Mouse (Mus musculus) megakaryocyte, embryonic 14.5 days (primary cell): Measurements from ENCODE around the gene Fbxl20. TPM values are rescaled to one million over a fixed set of nuclear protein-coding genes. Genes with fewer than 3 reads are reported as not detected.
A peak's percentile ranks its signal among the peaks of the same experiment; 100 is the strongest.

Experiments used
- H3K27me3 ChIP-seq: replicated peaks from 2 replicates; pipeline ENCODE3; 2012; ENCODE audit warnings: inconsistent platforms
- H3K36me3 ChIP-seq: replicated peaks from 2 replicates; pipeline ENCODE3; 2012; ENCODE audit warnings: low read length, inconsistent platforms, mixed read lengths
- H3K4me1 ChIP-seq: 2 replicates; pipeline ENCODE4 v1.6.1; 2012; ENCODE audit warnings: inconsistent platforms
- H3K4me3 ChIP-seq: replicated peaks from 2 replicates; pipeline ENCODE3; 2012; ENCODE audit warnings: moderate library complexity, mild to moderate bottlenecking, inconsistent platforms
- H3K9me3 ChIP-seq: 2 replicates; pipeline ENCODE4 v1.6.1; 2012; ENCODE audit warnings: inconsistent platforms
- FLI1 ChIP-seq: IDR thresholded peaks from 2 replicates; pipeline ENCODE4 v1.6.1; 2012; ENCODE audit warnings: low read length, inconsistent platforms, mixed read lengths
- GATA1 ChIP-seq: IDR thresholded peaks from 3 replicates; pipeline ENCODE4 v1.6.1; 2012; ENCODE audit warnings: mixed read lengths, low read length, inconsistent platforms, borderline replicate concordance
- polyA plus RNA-seq: library from polyadenylated mRNA; stranded (reverse); fragments of >175 nt; gene quantifications from 2 replicates; pipeline ENCODE4 v1.2.3, GENCODE M21; 2012; ENCODE audit warnings: low replicate concordance; ENCODE audit not compliant: insufficient read depth

Gene Fbxl20
- polyA plus RNA-seq, 1 experiment, result 4.7 TPM

DNA sequence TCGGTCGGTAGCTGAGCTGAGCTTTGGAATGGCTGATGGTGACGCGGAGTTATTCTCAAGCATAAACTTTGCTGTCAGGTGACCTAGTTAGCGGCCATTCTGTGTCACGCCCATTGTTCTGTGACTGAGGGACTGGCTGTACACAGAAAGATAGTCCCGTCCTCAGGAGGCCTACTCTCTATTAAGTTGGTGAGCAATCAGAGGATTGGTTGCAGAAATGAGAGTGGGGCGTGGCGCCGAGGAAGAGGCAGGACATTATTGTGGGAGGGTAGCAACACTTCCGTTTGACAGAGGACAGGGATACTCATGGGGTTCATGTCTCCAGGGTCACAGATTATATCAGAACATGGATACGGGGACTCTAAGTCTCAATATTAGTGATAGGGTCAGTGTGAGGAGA is 84.0 kb downstream of the Fbxl20 start:
- TF ChIP-seq FLI1 (no peak), GATA1 (no peak)
- no peaks in the 10 kb centered on the region for H3K36me3 ChIP-seq
- H3K27me3 ChIP-seq, result peaks cover 34% of the 10 kb centered on the region
- peaks cover 13% of the 10 kb centered on the region; the same call in 1 of the 2 replicates for H3K9me3 ChIP-seq
- H3K4me3 ChIP-seq, result no peak overlapping the region
- H3K4me1 ChIP-seq, result no peaks in the 10 kb centered on the region

DNA sequence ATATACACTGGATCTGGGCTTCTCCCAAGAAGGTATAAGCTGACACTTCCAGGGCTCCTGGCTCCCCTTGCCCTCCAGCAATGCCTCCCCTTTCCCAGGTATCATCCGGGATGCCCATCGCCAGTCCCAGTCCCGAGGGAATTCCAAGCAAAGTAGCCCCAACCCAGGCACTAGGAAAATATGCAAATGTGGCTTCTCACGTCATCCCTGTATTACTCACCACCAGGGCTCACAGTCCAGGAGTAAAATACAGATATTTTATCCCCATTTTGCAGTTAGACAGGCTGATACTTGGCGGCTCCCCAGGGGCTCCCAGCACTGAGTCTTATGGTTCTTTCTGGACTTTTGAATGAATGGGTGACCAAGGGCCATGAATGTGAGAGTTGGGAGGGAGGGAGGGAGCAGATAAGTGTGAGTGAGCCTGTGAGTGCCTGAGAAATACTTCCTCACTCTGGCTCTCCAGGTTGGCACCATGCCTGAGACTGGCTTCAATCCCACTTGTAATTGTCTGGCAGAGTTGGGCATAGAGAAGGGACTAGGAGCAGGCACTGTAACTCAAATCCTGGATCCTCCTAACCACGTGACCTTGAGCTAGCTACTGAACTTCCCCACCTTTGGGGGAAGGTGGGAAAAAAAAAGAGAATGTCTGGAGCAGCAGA is 88.2 kb downstream of the Fbxl20 start:
- Histone ChIP-seq H3K27me3 (peaks cover 70% of the 10 kb centered on the region), H3K4me3 (no peak overlapping the region), H3K4me1 (peaks cover 3% of the 10 kb centered on the region; the same call in 1 of the 2 replicates), H3K36me3 (no peaks in the 10 kb centered on the region), H3K9me3 (peaks cover 9% of the 10 kb centered on the region; the same call in 1 of the 2 replicates)
- TF ChIP-seq GATA1 (no peak), FLI1 (no peak)

DNA sequence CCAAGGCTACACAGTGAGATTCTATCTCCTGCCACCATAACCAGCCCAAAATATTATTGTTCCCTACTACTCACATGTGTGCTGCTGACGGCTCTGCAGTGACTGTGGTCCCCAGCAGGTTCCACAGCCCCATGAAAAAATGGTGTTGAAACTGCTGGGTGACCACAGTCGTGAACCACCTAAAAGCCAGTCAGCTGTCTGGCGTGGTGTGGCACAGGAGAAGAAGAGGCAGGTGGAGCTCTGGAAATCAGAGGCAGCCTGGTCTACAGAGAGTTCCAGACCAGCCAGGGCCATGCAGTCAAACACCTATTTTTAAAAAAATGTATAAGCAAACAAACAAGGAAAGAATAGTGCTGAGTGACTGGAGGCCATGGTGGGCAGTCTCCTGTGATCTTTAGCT is 88.8 kb downstream of the Fbxl20 start:
- Histone ChIP-seq H3K36me3 (no peaks in the 10 kb centered on the region), H3K9me3 (peaks cover 3% of the 10 kb centered on the region; the same call in 1 of the 2 replicates), H3K4me3 (no peak overlapping the region), H3K4me1 (peaks cover 3% of the 10 kb centered on the region; the same call in 1 of the 2 replicates), H3K27me3 (peaks cover 72% of the 10 kb centered on the region)
- no peak for TF ChIP-seq GATA1
- TF ChIP-seq FLI1, result no peak

DNA sequence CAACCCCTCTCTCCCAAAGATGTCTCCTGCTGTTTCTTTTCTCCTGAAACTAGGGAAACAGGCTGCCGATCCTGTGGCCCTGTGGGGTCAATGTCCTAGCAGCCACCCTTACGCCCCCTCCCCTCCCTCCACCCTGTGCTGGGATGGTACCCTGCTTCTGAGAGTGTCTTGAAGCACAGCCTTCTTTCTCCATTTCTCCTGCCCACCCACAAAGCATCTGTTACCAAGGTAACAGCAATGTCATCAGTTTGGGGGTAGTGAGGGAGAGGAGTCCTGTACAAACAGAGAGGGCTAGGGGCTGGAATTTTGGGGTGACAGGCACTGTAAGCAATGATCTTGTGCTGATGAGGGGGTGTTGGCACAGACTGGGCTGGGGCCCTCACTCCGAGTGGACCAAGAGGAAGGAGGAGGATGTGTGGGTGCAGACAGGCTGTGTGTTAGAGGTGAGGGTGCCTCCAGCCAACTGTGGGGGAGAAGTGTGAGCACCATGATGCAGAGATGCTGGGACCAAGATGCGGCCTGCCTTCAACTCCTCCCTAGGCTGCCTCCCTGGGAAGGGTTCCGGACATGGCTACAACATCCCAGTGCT is 90.0 kb downstream of the Fbxl20 start:
- no peaks in the 10 kb centered on the region; the same call in 1 of the 2 replicates for H3K9me3 ChIP-seq
- no peaks in the 10 kb centered on the region for H3K36me3 ChIP-seq
- peak overlapping the region; percentile 23 for H3K4me3 ChIP-seq
- TF ChIP-seq FLI1 (no peak), GATA1 (no peak)
- H3K27me3 ChIP-seq, result peaks cover 73% of the 10 kb centered on the region
- peaks cover 3% of the 10 kb centered on the region; the same call in 1 of the 2 replicates for H3K4me1 ChIP-seq

DNA sequence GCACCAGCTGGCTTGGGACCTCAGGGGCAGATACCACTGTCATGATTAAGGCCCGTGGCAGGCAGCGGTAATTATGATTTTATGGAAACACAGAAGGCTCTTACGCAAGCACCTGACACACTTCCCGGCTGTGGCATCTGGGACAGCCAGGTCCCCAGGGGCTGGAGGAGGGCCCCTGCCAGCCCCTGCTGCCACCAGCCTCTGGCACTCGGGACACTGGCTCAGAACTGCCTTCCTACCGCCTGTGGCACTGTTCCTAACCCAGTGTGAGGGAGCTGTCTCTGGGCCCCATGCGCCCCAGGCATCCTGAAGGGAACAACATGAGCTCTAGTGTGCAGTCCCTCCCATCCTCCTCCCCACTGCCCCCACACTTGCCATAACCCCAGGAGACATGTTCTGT is 90.5 kb downstream of the Fbxl20 start:
- Histone ChIP-seq H3K4me3 (no peak overlapping the region), H3K9me3 (no peaks in the 10 kb centered on the region; the same call in 1 of the 2 replicates), H3K27me3 (peaks cover 73% of the 10 kb centered on the region), H3K36me3 (no peaks in the 10 kb centered on the region), H3K4me1 (peaks cover 3% of the 10 kb centered on the region; the same call in 1 of the 2 replicates)
- TF ChIP-seq GATA1 (no peak), FLI1 (no peak)

DNA sequence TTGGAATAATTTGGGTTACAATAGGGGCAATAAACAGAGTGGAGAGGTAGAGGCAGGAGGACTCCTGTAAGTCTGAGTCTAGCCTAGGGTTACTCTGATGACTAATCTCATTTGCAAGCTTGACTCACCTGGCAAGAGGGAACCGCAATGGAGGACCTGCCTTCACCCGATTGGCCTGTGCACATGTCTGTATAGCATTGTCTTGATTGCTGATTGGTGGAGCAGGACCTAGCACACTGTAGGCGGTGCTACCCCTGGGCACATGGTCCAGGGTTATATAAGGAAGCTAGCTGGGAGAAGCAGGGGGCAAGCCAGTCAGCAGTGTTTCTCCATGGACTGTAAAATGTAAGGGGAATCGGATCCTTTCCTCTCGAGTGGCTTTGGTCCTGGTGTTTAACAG is 92.2 kb downstream of the Fbxl20 start:
- Histone ChIP-seq H3K36me3 (no peaks in the 10 kb centered on the region), H3K4me1 (peaks cover 9% of the 10 kb centered on the region), H3K9me3 (no peaks in the 10 kb centered on the region; the same call in 1 of the 2 replicates), H3K27me3 (peaks cover 81% of the 10 kb centered on the region), H3K4me3 (no peak overlapping the region)
- TF ChIP-seq GATA1 (no peak), FLI1 (no peak)

DNA sequence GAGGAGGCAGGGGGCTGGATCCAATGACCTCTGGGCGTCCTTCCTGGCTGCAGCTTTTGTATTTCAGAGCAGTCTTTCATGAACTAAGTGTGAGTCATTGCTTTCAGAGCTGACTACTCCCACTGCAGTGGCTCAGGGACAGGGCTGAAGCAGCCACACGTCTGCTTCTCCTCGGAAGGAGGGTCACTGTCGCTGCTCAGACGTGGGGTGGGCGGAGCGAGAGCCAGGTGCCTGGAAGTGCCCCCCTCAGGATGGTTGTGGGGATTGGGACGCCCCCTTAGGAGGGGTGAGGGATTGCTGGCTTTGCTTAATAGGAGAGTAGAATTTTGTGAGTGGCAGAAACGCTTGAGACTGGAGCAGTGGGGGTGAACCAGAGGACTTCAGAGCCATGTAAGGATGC is 92.7 kb downstream of the Fbxl20 start:
- H3K4me1 ChIP-seq, result peaks cover 14% of the 10 kb centered on the region
- no peaks in the 10 kb centered on the region; the same call in 1 of the 2 replicates for H3K9me3 ChIP-seq
- peak overlapping the region; percentile 46 for H3K4me3 ChIP-seq
- no peaks in the 10 kb centered on the region for H3K36me3 ChIP-seq
- peaks cover 85% of the 10 kb centered on the region for H3K27me3 ChIP-seq
- TF ChIP-seq FLI1, result no peak
- TF ChIP-seq GATA1, result no peak

DNA sequence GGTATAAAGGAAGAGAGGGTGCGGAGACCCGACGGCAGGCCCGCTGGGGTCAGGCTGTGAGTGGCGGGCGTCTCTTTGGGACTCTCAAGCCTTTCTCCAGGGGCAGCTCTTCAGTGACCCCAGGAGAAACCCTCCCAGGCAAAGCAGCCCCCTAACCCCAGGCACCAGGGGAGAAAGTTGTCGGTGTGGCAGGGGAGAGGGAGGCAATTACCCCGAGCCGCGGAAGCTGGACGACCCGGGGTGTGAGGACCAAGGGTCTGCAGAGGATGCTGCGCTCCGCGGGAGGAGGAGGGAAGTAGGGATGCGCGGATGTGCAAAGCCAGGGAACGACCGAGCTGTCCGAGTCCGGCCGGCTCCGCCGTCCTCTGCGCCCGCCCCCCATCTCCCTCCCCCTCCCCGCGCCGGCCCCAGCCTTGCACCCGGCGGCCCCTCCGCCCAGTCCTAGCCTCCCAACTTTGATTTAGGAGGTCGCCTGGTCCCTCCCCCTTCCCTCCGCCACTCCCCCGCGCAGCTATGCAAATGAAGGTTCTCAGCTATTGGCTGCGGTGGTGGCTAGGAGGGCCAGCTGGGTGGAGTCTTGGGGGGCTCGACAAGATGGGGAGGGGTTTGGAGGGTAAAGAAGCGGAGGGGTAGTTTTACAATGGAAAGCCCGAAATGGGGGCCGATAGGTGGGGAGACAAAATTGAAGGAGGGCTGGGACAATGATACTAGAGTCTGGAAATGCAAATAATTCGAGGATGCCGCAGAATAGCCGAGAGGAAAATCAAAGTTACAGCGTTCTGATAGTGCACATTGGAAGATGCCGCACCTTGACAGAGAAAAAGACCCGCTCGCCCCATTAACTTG is 97.0 kb downstream of the Fbxl20 start, which contains the start of gene Stac2:
TSS of gene Stac2 (minus strand) at position 474 of the 846 bp plus-strand sequence.
- H3K36me3 ChIP-seq, result no peaks in the 10 kb centered on the region
- H3K27me3 ChIP-seq, result peaks cover 92% of the 10 kb centered on the region
- peaks cover 34% of the 10 kb centered on the region for H3K4me1 ChIP-seq
- H3K9me3 ChIP-seq, result no peaks in the 10 kb centered on the region
- TF ChIP-seq GATA1 (no peak), FLI1 (no peak)
- peak within 1 kb of the TSS; percentile 82 for H3K4me3 ChIP-seq

DNA sequence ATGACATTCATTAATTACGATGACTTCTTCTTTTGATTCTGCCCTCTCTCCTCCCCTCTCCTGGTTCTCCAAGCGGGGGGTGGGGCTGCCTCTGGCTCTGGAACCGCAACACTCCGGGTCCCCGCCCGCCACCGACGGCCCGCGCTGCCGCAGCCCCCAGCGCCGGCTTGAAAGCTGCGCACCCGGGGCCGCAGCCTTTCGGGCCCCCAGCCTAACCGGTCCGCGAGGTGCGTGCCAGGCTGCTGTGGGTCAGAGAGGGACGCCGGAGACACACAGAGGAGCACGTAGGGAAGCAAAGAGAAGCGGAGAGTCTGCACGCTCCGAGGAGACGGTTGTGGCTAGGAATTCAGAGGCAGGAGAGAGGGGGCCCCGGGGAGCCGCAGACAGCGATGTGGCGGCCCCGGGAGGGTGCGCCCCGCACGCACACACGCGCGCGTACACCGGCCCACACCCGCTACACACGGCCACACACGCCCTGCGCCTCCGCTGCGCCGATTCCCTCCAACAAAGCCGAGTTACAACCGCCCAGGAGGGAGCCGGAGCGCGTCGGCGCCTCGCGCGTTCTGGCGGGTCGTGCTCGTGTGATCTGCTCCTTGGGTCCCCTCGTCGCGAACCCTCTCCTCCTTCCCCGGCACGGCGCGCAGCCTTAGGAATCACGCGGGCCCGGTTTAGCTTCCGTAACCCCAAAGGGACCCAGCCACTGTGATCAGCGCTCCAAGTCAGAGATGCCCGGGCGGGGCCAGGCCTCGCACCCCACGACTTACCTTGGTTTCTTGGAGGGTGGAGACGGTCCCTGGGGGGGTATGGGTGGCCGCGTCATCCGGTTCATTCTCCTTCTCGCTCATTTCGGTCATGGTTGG is 97.8 kb downstream of the Fbxl20 start:
- H3K4me3 ChIP-seq, result peak overlapping the region; percentile 82
- H3K27me3 ChIP-seq, result peaks cover 93% of the 10 kb centered on the region
- H3K9me3 ChIP-seq, result no peaks in the 10 kb centered on the region
- no peaks in the 10 kb centered on the region for H3K36me3 ChIP-seq
- peaks cover 32% of the 10 kb centered on the region for H3K4me1 ChIP-seq
- TF ChIP-seq FLI1 (no peak), GATA1 (no peak)

DNA sequence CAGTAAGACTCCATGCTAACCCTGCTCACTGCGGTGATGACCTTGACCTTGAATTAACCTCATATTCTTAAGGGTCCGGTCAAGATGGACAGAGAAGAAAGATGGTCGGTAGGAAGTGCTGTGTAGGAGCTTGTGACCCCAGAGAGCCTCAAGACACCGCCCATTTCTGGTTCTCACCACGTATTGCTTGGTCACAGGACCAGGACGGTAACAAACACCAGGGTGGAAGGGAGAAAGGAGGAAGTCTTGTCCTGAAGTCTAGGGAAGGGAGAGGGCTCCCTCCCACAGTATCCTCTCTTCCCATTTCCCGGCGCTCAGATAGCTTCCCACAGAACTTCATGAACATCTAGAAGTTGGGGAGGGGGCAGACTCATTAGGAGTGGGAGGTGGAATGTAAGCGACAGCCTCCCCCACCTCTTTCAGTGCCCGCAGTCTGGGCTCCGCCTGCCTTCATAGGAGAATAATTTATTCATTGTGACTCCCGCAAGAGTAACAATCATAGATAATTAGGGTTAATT is 98.5 kb downstream of the Fbxl20 start:
- Histone ChIP-seq H3K27me3 (peaks cover 90% of the 10 kb centered on the region), H3K4me3 (peak overlapping the region; percentile 82), H3K36me3 (no peaks in the 10 kb centered on the region), H3K9me3 (no peaks in the 10 kb centered on the region), H3K4me1 (peaks cover 31% of the 10 kb centered on the region)
- TF ChIP-seq FLI1 (no peak), GATA1 (no peak)
